Mouse (Mus musculus) liver, adult 2 months (tissue): ENCODE data around the gene Pde9a.

Experiments used
- CTCF ChIP-seq: fragments of 200-500 bp; IDR thresholded peaks from 2 replicates; pipeline ENCODE4 v1.5.1; 2011; ENCODE audit warnings: low read depth, low read length, control low read depth
- POLR2A ChIP-seq: fragments of 200-500 bp; IDR thresholded peaks from 2 replicates; pipeline ENCODE4 v1.6.1; 2011; ENCODE audit warnings: low read length, control low read depth; ENCODE audit not compliant: insufficient read depth; ENCODE audit errors: extremely low read depth

GRCm38 (mm10) chr17:31419995-31420394 lies 34.0 kb downstream of the Pde9a start:
- TF ChIP-seq POLR2A: no peak
- no peak for TF ChIP-seq CTCF
